Mouse (Mus musculus) ES-Bruce4 (cell line): ENCODE measurements around the gene Gucy2f.

Source experiments
- CTCF ChIP-seq: IDR thresholded peaks from one replicate; pipeline ENCODE4 v1.8.1; 2011; ENCODE audit warnings: low read depth, low read length
- EP300 ChIP-seq: IDR thresholded peaks from 2 replicates; pipeline ENCODE4 v1.6.1; 2011; ENCODE audit warnings: low read depth, low read length; ENCODE audit not compliant: insufficient read depth

GRCm38 (mm10) chrX:142227398-142228054 is 30.8 kb upstream of the Gucy2f start:
- TF ChIP-seq CTCF (no peak), EP300 (no peak)
